Mouse (Mus musculus) kidney, postnatal 4 days (tissue): ENCODE measurements around the gene Ngef.

Source experiments
- DNase-seq, 2 experiments: peaks; one replicate each; pipeline ENCODE4 v3.0.0; 2021; ENCODE audit warnings: mixed read lengths in 2 of 2

Ngef gene

DNA sequence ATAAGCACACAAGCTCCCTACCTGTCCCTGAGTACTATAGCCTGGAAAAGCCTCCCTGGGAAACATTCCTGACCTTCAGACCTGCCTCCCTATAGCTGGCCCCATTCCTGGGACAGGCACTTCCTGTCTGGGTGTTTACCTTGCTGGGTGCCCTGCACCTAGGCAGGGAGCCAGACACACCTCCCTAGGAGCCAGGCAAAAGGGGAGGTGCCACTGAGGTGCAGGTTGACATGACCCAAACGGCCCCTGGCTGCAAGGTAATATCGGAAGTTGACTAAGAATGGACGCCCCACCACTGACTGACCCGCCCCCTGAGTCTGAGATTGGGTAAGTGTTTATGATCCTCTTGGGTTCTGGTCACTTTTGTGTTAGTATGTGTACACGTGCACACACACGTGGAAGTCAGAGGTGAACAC lies at the start of gene Ngef:
TSS of gene Ngef (minus strand) at position 71 of the 416 bp plus-strand sequence.
- DNase-seq = peak; percentile 45 to 69

DNA sequence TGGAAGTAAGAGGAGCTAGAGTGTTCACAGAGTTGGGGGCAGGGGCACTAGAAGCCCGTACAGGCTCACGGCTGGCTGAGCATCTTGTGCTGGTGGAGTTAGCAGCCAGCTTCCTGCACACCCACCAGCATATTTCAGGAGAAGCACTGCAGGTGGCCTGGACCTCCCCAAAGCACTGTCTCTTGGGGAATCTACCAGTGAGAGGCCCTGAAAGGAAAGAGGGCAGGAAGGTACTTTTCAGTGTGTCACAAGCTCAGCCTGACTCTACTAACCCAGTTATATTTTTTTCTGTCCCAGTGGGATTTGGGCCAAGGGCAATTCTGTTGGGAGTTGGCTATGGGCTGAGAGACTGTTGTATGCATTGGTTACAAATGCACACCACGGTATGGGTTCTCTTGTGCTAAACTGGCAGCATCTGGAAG lies 48.2 kb upstream of the Ngef start:
- DNase-seq = peak in 1 of 2 experiments; percentile 38

DNA sequence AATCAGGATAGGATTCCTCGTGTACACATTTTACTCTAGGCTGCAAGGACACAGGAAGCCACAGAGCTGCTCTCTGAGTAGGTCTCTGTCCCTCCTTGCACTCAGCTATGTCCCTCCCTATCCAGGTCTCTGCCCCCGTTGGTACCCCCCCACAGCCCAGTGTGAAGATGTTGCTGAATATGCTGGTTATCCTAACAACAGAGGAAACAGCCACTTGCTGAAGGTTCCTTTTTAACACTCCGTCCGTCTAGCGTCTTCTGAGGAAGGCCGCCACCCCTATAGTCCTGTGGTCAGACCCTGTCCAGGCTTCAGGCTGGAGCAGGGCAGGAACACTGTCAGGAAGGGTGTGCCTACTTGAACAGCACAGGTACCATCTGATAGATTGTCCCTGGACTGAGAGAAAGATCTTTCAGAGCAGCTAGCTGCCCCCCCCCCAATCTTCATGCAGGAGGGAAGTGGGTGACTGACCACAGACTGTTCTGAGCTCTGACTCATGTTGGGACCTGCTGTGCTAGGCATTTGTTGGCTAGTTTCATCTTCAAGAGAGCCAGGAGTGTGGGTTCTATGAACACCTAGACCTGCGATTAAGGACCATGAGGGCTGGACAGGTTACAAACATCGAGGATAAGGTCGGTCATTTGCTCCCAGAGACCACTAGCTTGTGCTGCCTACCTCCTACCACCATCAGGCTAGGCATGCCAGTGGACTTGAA lies 47.6 kb upstream of the Ngef start:
- DNase-seq = peak in 1 of 2 experiments; percentile 6

DNA sequence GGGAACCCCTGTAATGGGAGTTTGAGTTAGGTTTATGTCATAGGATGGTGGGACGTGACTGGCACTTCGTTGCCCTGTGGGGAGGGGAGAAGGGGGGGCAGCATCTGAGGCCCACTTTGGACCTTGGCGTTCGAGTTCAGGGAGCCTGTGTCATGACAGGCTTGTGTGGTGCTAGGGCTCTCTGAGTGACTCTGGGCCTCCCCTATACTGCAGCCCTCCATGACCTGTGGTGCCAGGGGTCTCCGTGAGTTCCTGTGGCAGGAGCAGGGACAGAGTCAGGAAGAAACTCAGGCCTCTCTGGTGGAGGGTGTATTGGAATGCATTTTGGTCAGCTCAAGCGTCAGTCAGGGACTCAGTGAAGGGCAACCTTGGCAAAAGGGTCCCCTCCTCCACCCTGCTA lies 47.0 kb upstream of the Ngef start:
- no peak for DNase-seq

DNA sequence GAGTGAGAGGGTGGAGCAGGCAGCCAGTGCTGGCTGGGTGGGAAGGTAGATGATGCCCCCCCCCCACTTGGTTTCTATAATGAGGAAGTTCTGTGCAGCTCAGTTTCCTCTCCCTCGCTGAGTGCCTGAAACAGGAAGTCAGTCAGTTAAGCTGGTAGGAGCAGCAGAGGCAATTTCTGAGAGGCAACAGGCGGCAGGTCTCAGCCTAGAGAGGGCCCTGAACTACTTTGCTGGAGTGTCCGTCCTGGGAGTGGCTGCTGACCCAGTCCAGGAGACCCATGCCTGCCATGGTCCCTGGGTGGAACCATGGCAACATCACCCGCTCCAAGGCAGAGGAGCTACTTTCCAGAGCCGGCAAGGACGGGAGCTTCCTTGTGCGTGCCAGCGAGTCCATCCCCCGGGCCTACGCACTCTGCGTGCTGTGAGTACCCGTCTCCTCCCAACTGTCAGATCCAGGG lies 46.6 kb upstream of the Ngef start, which contains the start of gene Inpp5d:
TSS of gene Inpp5d (plus strand) at position 102 of the 458 bp plus-strand sequence.
- DNase-seq = peak; percentile 20 to 41

DNA sequence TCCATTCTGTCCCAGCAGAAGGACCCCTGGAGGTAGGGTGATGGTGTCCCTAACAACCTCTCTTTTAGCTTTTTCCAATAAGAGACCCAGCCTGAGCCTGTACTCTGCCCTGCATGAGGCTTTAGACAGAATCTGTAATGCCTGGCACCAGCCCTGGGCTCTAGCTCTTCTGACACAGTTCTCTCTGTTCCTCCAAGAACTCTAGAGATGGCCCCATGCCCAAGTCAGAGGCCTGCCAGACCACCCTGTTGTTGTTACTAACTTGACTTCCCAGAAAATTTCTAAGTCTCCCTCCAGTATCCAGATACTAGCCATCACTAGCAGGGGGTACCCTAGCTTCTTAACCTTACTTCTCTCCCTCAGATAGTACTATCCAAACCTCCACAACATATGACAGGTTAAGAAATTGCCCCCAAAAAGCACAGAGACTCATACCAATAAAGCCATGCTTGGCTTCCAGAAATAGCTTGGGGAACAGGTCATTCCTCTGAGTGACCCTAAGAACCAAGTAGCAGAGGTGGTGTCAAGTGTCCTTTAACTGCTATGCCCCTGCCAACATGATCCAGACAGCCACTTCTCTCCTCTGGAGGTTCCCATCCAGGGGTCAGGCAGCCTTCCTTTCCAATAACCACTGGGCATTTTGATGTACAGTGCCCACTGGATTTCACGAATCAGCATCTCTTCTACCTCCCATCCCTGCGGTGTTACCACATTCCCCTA lies 41.1 kb upstream of the Ngef start:
- DNase-seq = no peak

DNA sequence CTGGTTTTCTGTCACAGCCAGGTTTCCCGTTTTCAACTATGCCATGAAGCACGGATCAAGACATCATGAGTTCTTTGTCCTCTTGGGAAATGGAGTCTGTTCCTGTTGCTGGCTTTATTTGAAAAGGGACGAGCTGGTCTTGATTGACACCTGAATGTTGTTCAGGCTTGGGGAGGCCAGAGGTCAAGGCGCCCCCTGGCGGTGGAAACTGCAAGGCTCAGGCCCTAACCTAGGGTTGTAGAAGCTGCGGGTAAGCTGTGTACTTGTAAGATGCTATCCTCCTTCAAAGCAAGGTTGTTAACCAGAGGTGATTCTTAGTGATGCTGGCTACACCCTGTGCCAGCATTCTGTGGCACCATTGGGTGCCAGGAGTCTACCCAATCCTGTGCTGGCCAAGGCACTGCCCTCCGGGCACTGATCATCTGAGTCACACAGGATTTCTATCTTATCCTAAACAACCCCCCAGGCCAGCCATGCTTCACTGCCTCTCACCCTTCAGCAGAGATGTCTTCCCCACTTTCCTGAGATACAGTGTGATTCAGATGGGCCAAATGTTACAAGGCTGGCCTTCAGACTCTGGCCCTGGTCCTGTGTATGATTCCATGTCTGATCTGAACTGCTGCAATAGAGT lies 34.9 kb upstream of the Ngef start:
- DNase-seq = peak; percentile 74 to 77

DNA sequence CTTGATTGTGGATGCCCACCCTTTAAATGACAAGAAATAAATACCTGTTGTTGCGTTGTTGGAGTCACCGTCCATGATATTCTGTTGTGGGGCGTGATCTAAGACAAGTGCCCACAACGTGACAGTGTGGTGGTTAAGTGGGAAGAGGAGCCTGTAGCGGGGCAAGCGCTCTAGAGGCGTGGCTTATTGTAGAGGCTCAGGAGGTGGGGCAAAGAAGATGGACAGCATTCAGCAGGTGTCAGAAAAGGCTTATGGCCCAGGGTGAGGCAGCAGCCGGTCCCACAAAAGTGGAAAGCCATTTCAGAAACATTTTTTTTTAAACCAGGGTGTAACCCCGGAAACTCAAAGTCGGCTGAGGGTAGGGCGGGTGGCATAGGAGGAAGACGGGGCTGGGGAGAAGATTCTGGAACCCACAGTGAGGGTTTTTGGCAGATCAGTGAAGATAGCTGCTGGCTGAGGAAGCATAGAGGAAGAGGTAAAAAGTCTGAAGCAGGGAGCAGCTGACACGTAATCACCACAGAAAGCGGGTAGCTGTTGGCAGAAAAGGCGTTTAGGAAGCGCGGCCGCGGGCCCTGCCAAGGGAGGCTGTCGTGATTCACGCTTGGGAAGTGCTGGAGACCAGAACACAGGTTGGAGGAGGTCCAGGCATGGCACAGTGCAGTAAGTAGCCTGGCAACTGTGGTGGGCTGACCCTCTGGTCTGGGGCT lies 33.9 kb upstream of the Ngef start:
- DNase-seq = peak in 1 of 2 experiments; percentile 22

DNA sequence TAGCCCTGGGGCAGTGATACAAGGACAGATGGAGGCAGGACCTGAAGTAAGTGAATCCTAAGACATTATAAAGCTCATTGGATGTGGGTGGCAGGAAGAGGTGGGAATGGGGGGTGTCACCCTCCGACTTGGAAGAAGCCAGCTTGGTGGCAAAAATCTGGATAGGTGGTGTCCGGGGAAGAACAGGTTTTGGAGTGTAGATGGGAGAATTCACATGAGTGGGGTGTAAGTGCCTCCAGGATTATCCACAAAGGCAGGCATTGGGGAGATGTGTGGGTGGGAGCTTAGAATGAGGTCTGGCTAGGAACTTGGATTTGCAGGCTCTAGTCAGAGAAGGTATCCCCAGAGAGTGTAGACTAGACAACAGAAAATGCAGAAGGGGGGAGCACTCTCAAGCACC lies 31.6 kb upstream of the Ngef start:
- DNase-seq = no peak

DNA sequence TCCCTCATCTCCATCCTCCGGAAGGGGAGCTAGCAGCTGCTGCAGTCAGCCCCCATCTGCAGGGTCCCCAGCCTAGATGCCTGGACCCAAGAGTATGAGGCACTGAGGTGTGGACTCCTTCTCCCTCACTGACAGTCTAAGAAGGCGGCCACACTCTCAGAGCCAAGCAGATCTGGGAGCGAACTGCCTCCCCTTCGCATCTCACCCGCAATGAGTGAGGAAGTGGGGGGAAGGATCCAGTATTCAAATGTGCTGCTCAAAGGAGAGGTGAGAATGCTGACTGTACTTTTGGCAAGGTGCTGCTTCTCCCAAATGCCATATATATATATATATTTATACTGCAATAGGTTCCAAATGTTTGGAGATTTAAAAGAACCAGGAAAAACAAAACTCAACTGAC lies 29.7 kb upstream of the Ngef start:
- no peak for DNase-seq

DNA sequence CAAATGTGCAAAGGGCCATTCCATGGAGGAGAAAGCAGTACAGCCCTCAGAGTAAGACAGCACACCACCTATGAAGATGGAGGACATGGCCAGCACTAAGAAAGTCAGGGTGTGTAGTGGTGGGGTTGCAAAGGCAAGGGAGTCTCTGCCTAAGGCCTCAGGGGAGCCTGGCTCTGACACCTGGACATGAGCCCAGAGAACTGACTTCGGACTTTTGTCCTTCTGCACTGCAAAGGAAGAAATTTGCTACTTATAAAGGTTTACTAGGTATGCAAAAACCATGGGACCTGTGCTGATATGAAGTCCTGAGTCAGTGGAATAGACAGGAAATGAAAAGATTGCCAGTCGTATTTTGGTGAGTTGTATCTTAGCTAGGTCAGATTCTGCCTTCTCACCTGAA lies 28.1 kb upstream of the Ngef start:
- DNase-seq = no peak

DNA sequence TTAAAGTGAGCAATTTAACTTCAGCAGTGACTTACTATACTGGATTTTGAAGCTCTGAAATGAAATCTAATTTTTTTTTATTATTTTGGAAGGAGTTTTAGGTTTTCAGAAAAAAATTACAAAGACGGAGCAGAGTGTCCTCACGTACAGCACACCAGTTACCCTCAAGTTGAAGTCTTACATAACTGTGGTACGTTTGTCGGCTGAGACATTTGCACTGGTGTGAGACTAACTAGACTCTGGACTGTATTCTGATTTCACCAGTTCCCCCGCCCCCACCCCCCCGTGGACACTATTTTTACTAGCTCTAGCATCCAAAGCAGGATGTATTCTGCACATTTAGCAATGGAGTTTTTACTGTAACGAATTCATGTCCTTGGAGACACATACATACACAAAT lies 26.9 kb upstream of the Ngef start:
- DNase-seq = no peak

DNA sequence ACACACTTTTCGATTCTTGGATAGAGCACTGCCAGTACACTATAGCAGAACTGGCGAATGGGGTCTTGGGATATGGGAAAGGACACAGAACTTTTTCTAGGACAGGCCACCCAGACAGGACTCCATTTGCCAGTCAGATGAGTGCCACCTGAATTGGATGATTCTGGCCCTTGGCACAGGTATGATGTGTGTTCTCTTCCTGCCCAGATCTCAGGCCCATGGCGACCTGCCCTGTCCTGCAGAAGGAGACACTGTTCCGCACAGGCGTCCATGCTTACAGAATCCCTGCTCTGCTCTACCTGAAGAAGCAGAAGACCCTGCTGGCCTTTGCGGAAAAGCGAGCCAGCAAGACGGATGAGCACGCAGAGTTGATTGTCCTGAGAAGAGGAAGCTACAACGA lies 21.0 kb upstream of the Ngef start:
- no peak for DNase-seq

DNA sequence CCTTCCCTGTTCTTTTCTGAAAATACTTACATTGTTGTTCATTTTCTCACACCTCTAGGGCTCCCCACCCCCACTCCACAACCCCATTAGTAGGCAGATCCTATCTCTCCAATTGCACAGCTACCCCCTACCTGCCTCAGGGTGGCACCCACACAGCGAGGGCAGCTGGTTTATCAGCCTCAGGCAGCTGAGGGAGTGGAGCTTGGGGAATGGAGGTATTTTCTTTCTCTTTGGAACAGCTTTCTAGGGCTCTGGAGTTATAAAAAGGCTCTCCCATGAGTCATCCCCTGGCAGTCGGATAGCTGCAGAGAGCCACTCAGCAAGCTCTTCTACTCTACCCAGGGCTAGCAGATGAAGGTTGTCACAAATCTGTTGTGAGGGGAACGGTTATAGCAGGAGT lies 20.6 kb upstream of the Ngef start:
- DNase-seq = no peak

DNA sequence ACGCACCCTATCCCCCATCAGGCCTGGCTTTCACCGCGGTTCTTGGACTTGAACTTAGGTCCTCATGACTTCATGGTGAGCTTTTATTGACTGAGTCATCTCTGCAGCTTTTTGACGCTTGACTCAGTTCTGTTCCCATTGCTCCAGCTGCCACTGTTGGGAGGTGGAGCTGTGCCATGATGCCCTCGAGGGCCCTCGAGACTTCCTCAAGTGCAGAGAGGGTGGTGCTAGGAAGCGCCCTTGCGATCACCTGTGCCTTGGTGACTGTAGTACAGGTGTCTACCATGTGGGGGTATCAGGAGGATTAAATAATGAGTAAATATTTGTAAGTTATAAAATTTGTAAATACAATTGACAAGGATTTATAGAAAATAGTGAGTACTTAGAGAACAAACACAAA lies 16.3 kb upstream of the Ngef start:
- no peak for DNase-seq

DNA sequence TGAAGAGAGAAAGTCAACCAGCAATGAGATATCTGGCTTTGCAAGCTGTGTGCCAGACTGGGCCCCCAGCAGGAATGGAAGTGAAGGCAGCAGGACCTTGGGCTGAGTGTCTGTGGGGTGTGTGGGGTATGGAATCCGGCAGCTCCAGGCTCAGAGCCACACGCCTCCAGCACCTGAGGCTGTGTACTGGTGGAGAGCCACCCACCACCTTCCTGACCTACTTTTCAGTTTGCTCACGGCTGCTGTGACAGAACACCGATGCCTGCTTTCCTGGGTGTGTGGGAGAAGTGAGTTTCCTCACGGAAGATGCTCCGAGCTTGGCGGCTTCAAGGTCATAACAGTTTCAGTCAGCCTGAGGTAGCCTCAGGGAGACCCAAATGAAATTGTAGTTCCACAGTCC lies 15.5 kb upstream of the Ngef start:
- no peak for DNase-seq

DNA sequence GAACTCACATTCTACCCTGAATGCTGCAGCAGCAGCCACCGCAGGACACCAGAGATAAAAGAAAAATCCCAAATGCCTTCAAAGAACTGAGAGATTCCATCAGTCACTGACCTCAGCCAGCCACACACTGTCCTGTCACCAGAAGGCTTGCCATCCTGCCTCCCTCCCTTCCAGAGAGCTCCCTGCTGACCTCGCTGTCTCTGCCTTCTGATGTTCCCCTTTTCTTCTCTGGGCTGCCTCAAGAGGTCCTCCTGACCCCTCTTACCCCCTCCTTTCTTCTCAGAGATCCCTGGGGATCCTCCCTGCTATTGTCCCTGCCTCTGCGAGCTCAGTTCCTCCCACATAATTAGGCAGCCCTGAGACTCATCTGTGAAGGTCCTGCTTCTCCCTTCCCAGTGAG lies 7.2 kb upstream of the Ngef start:
- peak in 1 of 2 experiments; percentile 6 for DNase-seq

DNA sequence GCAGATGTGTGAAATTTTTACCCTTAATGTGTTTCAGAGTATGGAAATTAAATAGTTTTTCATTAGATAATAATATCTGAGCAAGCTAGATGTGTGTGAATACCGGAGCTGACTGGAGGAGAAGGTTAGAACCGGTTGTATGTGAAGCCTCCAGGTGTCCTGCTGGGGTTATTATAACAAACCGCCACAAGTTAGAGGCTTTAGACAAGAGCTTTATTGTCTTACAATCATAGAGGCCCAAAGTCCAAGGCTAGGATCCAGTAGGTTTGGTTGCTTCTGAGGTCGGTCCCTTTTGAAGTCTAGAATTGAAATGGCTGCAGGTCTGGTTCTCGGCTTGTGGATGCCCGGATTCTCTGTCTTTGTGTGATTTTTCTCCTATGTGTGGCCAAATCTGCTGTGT lies 5.3 kb upstream of the Ngef start:
- no peak for DNase-seq

DNA sequence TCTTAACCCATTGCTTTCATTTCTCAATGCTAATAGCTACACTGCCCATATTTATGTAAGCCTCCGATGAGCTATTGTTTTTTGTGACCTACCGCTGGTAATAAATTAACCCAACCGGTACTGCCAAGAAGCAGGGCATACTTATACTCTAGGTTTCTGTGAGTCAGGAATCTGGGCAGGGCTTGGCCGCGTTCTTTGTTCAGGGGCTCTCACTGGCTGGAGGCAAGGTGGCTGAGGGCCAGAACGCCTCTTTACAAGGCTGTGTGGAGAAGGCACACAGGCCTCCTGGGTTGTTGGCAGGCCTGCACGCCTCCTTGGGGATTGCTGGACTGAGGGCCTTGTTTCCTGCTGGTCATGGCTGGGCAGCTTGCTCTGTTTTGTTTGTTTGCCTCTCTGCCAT lies 1.1 kb upstream of the Ngef start:
- DNase-seq = peak; percentile 74 to 84

DNA sequence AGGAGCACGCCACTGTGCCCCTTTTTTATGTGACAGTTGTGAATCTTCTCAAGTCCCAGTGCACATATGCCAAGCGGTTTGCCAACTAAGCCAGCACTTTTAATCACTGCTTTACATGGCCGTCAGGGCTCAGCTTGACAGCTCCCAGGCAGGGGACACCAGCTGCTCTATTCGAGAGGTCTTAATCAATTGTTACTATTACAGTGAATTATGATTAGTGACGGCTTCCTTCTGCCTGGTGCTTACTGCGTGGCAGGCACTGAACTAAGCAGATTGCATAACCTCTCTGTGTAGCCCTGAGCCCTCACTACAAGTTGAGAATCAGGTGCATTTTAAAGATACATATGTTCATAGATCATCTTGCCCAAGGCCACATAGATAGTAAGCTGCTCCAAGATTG lies 683 bp upstream of the Ngef start:
- DNase-seq = peak in 1 of 2 experiments; percentile 9

DNA sequence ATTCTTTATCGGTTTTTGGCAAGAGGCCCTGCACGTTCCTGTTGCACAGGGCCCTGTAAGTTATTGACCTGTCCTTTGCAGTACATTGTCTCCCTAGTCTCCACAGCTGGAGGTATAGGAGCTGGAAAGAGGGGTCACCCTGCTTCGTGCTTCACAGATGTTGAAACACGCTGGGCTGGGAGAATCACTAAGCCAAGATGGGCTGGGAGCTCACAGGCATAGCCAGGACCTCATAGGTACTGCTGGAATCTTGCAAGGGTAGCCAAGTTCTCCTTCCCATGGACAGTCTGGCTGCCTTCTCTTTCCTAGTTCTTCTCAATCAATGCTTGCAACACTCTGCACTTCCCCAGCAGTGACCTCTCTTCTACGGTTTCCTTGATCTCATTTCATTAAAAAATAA lies 409 bp downstream of the Ngef start:
- DNase-seq = no peak

DNA sequence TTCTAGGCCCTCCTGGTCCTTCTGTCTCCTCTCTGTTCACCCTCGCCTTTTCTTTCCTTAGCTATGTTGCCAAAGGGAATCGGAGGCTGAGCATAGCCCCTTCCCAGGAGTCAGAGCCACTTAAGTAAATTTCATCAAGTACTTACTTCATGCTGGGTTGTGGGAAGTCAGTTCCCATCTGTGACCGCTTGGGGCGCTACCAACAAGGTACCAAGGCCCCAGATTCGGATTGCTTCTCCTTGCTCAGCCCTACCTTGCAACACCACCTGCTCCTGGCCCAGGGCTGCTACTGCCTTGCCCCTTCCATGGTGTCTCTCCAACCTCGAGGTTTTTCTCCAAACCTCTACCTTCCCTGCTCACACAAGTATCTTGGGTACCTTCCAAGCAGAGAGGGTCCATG lies 5.3 kb downstream of the Ngef start:
- DNase-seq = peak; percentile 24

DNA sequence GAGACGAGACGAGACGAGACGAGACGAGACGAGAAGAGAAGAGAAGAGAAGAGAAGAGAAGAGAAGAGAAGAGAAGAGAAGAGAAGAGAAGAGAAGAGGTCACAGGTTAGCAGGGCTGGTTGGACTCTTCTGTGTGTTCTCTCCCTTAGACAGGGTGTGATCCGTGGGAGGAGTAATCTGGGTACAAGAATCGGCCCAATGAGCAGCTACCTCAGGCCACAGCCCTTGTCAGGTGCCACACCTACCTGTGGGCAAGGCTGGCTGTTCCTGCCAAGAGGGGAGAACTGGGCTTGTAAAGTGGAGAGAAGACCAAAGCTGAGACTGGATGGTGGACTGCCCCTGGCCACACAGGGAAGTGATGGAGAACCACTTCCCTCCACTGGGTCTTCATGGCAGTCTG lies 7.9 kb downstream of the Ngef start:
- no peak for DNase-seq
